Comparison of ENCODE assay signal across 17 mouse cellular contexts in the genomic region with DNA sequence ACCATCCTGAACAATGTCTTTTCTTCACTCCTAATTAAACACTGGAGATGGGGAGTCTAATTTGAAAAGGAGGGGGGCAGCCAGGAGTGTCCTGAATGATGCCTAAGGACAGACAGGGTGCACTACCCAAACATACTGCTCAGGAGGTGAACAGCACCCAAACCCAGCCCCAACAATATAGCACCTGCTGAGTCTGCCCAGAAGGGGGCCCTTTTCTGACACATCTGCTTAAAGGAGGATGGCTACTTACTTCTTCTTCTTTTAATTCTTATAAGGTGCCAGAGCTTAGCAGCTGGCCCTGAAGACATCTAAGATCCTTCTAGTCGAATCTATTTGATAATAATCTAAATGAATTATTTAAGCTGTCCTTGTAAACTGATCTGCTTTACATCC. TPM values are rescaled to one million over a fixed set of nuclear protein-coding genes. Genes with fewer than 3 reads are reported as not detected.
DNase-seq lines count a peak whose midpoint lies in the region; ATAC-seq and TF ChIP-seq lines count a peak whose summit lies in the region.
"Had no signal": no experiment of that assay in that cellular context is flagged by ENCODE, and none has a peak within 500 bp of the region (broad histone marks: within the 10 kb centered on the region; RNA-seq: fewer than 3 reads in every experiment).

No protein-coding gene starts in this region.

- no peaks in the 10 kb centered on the region; the same call in 1 of the 2 replicates for H3K36me3 ChIP-seq in heart, postnatal 0 days (replicated peaks; ENCODE audit: control insufficient read depth, insufficient read depth, low read length)
- 0 out of 2 replicates have a peak, but pooled peaks cover 5% of the 10 kb centered on the region for H3K36me3 ChIP-seq in heart, embryonic 12.5 days
- H3K36me3 ChIP-seq in lung, embryonic 16.5 days (ENCODE audit: control insufficient read depth, insufficient read depth, low read length): no peaks in the 10 kb centered on the region
- H3K36me3 ChIP-seq in limb, embryonic 13.5 days: peaks cover 34% of the 10 kb centered on the region
- peaks cover 2% of the 10 kb centered on the region; the same call in 1 of the 2 replicates for H3K36me3 ChIP-seq in midbrain, embryonic 14.5 days (ENCODE audit: control insufficient read depth, insufficient read depth, low read length)

- no peak for TF ChIP-seq CTCF in heart, postnatal 0 days (IDR thresholded peaks at IDR 0.05; ENCODE audit: low read depth)

- no peak for DNase-seq in heart, postnatal 0 days (ENCODE audit: low spot score)
- no peak for DNase-seq in lung, adult 18-20 months
- peak; percentile 12 for DNase-seq in midbrain, embryonic 14.5 days
- DNase-seq in urinary bladder, postnatal 25 days (ENCODE audit: low spot score): no peak
- no peak for DNase-seq in layer of hippocampus, postnatal 36 days
- DNase-seq: adrenal gland, adult 2 months; cerebellum, postnatal 25 days; gastrocnemius, postnatal 10 days; kidney, adult 11 months; layer of hippocampus, adult 9-11 months; left cerebral cortex, postnatal 4 days; liver, postnatal 0 days; right cerebral cortex, postnatal 4 days had no signal

- H3K27ac ChIP-seq in heart, postnatal 0 days (ENCODE audit: low read depth): peak overlapping the region; percentile 33
- H3K27ac ChIP-seq in heart, embryonic 12.5 days (ENCODE audit: poor library complexity, severe bottlenecking): no peak overlapping the region
- H3K27ac ChIP-seq in lung, embryonic 16.5 days (ENCODE audit: low read length): peak overlapping the region; percentile 34; the same call in 1 of the 2 replicates
- peak overlapping the region; percentile 63; the same call in 1 of the 2 replicates for H3K27ac ChIP-seq in limb, embryonic 13.5 days
- H3K27ac ChIP-seq in midbrain, embryonic 14.5 days (replicated peaks; ENCODE audit: low read depth, low read length): peak overlapping the region; percentile 74

- no peak overlapping the region for H3K4me3 ChIP-seq in heart, postnatal 0 days (ENCODE audit: low read depth, low read length)
- H3K4me3 ChIP-seq in heart, embryonic 12.5 days: no peak overlapping the region
- no peak overlapping the region for H3K4me3 ChIP-seq in lung, embryonic 16.5 days (ENCODE audit: low read length)
- H3K4me3 ChIP-seq in limb, embryonic 13.5 days: no peak overlapping the region
- H3K4me3 ChIP-seq in midbrain, embryonic 14.5 days (replicated peaks; ENCODE audit: low read depth, low read length): no peak overlapping the region

- H3K9ac ChIP-seq in heart, postnatal 0 days (replicated peaks; ENCODE audit: low read depth, low read length): no peak overlapping the region
- H3K9ac ChIP-seq in heart, embryonic 12.5 days: no peak overlapping the region
- no peak overlapping the region for H3K9ac ChIP-seq in lung, embryonic 16.5 days (ENCODE audit: low read length)
- no peak overlapping the region for H3K9ac ChIP-seq in limb, embryonic 13.5 days
- no peak overlapping the region for H3K9ac ChIP-seq in midbrain, embryonic 14.5 days (replicated peaks; ENCODE audit: low read length)
- H3K9ac ChIP-seq: liver, postnatal 0 days had no signal

- WGBS in heart, postnatal 0 days: 62% methylated on average over 1 of the region's 1 CpGs
- WGBS in heart, embryonic 12.5 days: 79% methylated on average over 1 of the region's 1 CpGs
- WGBS in lung, embryonic 16.5 days: 55% methylated on average over 1 of the region's 1 CpGs
- 66% methylated on average over 1 of the region's 1 CpGs for WGBS in limb, embryonic 13.5 days
- WGBS in midbrain, embryonic 14.5 days: 60% methylated on average over 1 of the region's 1 CpGs

- peaks cover 20% of the 10 kb centered on the region for H3K4me1 ChIP-seq in heart, postnatal 0 days (ENCODE audit: control insufficient read depth, insufficient read depth)
- peaks cover 33% of the 10 kb centered on the region for H3K4me1 ChIP-seq in heart, embryonic 12.5 days (replicated peaks)
- no peaks in the 10 kb centered on the region; the same call in 1 of the 2 replicates for H3K4me1 ChIP-seq in lung, embryonic 16.5 days (replicated peaks; ENCODE audit: control insufficient read depth, insufficient read depth, low read length)
- peaks cover 14% of the 10 kb centered on the region for H3K4me1 ChIP-seq in limb, embryonic 13.5 days
- H3K4me1 ChIP-seq in midbrain, embryonic 14.5 days (ENCODE audit: control insufficient read depth, insufficient read depth, low read length): peaks cover 10% of the 10 kb centered on the region; the same call in 1 of the 2 replicates

- H3K27me3 ChIP-seq in heart, postnatal 0 days (ENCODE audit: control insufficient read depth, insufficient read depth, low read length): no peaks in the 10 kb centered on the region
- H3K27me3 ChIP-seq in heart, embryonic 12.5 days (replicated peaks): no peaks in the 10 kb centered on the region
- H3K27me3 ChIP-seq in lung, embryonic 16.5 days (ENCODE audit: control insufficient read depth, insufficient read depth, low read depth, low read length): no peaks in the 10 kb centered on the region
- no peaks in the 10 kb centered on the region for H3K27me3 ChIP-seq in limb, embryonic 13.5 days
- H3K27me3 ChIP-seq in midbrain, embryonic 14.5 days (ENCODE audit: control insufficient read depth, insufficient read depth, low read length): no peaks in the 10 kb centered on the region

- H3K4me2 ChIP-seq in heart, postnatal 0 days (ENCODE audit: low read depth, low read length): no peak overlapping the region
- no peak overlapping the region for H3K4me2 ChIP-seq in heart, embryonic 12.5 days
- no peak overlapping the region for H3K4me2 ChIP-seq in lung, embryonic 16.5 days (ENCODE audit: low read depth, low read length)
- no peak overlapping the region for H3K4me2 ChIP-seq in limb, embryonic 13.5 days (replicated peaks)
- peak overlapping the region; percentile 19; the same call in 1 of the 2 replicates for H3K4me2 ChIP-seq in midbrain, embryonic 14.5 days (ENCODE audit: low read length)

- no peaks in the 10 kb centered on the region for H3K9me3 ChIP-seq in heart, postnatal 0 days (replicated peaks; ENCODE audit: control insufficient read depth, low read length)
- 0 out of 2 replicates have a peak, but pooled peaks cover under 1% of the 10 kb centered on the region for H3K9me3 ChIP-seq in heart, embryonic 12.5 days (replicated peaks)
- H3K9me3 ChIP-seq in lung, embryonic 16.5 days (ENCODE audit: control insufficient read depth, low read length): no peaks in the 10 kb centered on the region
- no peaks in the 10 kb centered on the region for H3K9me3 ChIP-seq in limb, embryonic 13.5 days
- no peaks in the 10 kb centered on the region; the same call in 1 of the 2 replicates for H3K9me3 ChIP-seq in midbrain, embryonic 14.5 days (ENCODE audit: control insufficient read depth, low read length)

- ATAC-seq in heart, postnatal 0 days (ENCODE audit: insufficient read depth, low read depth): no peak
- no peak for ATAC-seq in heart, embryonic 12.5 days (ENCODE audit: insufficient number of reproducible peaks, low FRiP score)
- ATAC-seq in lung, embryonic 16.5 days (ENCODE audit: low read depth): no peak
- no peak for ATAC-seq in limb, embryonic 13.5 days (ENCODE audit: low FRiP score, low read depth)
- no peak for ATAC-seq in midbrain, embryonic 14.5 days (ENCODE audit: low FRiP score, low TSS enrichment)
- ATAC-seq: forebrain, embryonic 14.5 days; liver, postnatal 0 days had no signal

- no peak for TF ChIP-seq EP300 in heart, postnatal 0 days (IDR thresholded peaks at IDR 0.05; ENCODE audit: low read depth)

RNA-seq across cellular contexts. Expression of a gene that starts 34.0 kb away (rescaled TPM):
- 53.5 and 85.3 TPM in 2 replicates for total RNA-seq in heart, postnatal 0 days (2014; rRNA removed; ENCODE audit: low replicate concordance)
- polyA plus RNA-seq in heart, postnatal 0 days (2015; fragmentation: Nextera tagmentation; extraction: Ambion mirVana): 25.9 and 27.4 TPM in 2 replicates
- polyA plus RNA-seq in heart, embryonic 12.5 days (2016; fragmentation: Nextera tagmentation; extraction: Ambion mirVana): 45.4 and 45.6 TPM in 2 replicates
- polyA plus RNA-seq in lung, embryonic 16.5 days (2015; fragmentation: Nextera tagmentation; extraction: Ambion mirVana): 47.1 and 49.4 TPM in 2 replicates
- polyA plus RNA-seq in limb, embryonic 13.5 days (2015; fragmentation: Nextera tagmentation; extraction: Ambion mirVana): 64.1 and 65.9 TPM in 2 replicates
- 43.3 and 57.7 TPM in 2 replicates for polyA plus RNA-seq in midbrain, embryonic 14.5 days (2014; fragmentation: Nextera tagmentation; extraction: Ambion mirVana)
- total RNA-seq in layer of hippocampus, postnatal 36 days (2021): 10 to 100 TPM; 24.2 to 24.5 TPM
